16 mouse cellular contexts compared by ENCODE assay signal in genomic region chr15:67027751-67028150, GRCm38 (mm10).
DNase-seq lines count a peak whose midpoint lies in the region; TF ChIP-seq lines count a peak whose summit lies in the region.
"Had no signal": no experiment of that assay in that cellular context is flagged by ENCODE, and none has a peak within 500 bp of the region (broad histone marks: within the 10 kb centered on the region; RNA-seq: fewer than 3 reads in every experiment).

No protein-coding gene starts in this region.

- TF ChIP-seq RAD21 in CH12.LX (IDR thresholded peaks at IDR 0.05; ENCODE audit: low read depth, low read length) = no peak

- no peak overlapping the region for H3K4me3 ChIP-seq in heart, adult 2 months
- no peak overlapping the region for H3K4me3 ChIP-seq in CH12.LX (replicated peaks in 1 of 3; ENCODE audit: low read depth in 2 of 3, low read length in 2 of 3, poor library complexity in 1 of 3)
- no peak overlapping the region for H3K4me3 ChIP-seq in hindbrain, embryonic 10.5 days
- H3K4me3 ChIP-seq: embryonic facial prominence, embryonic 10.5 days; embryonic facial prominence, embryonic 12.5 days; forebrain, embryonic 13.5 days; forebrain, embryonic 15.5 days had no signal

- dilution Hi-C loops in CH12.LX (cut with MboI; ENCODE audit: extremely low pct_ligation_motif_present, extremely low pct_unique_long_range_greater_than_20kb, low sequenced_read_pairs) = no loop called here

- H3K9ac ChIP-seq in heart, adult 2 months (ENCODE audit: low read depth, low read length) = no peak overlapping the region
- no peak overlapping the region for H3K9ac ChIP-seq in CH12.LX (ENCODE audit: insufficient read depth, low read depth)
- H3K9ac ChIP-seq: embryonic facial prominence, embryonic 12.5 days; forebrain, embryonic 13.5 days; forebrain, embryonic 15.5 days; forebrain, postnatal 0 days had no signal

- no peak overlapping the region for H3K27ac ChIP-seq in heart, adult 2 months
- no peak overlapping the region for H3K27ac ChIP-seq in CH12.LX (ENCODE audit: insufficient read depth, low read depth)
- no peak overlapping the region for H3K27ac ChIP-seq in hindbrain, embryonic 10.5 days
- H3K27ac ChIP-seq: embryonic facial prominence, embryonic 10.5 days; embryonic facial prominence, embryonic 12.5 days; forebrain, embryonic 13.5 days; forebrain, embryonic 15.5 days had no signal

- no peaks in the 10 kb centered on the region for H3K27me3 ChIP-seq in heart, adult 2 months (ENCODE audit: control insufficient read depth, insufficient read depth, low read length)
- no peaks in the 10 kb centered on the region for H3K27me3 ChIP-seq in CH12.LX (replicated peaks)
- no peaks in the 10 kb centered on the region for H3K27me3 ChIP-seq in splenic B cell, adult 2 months (ENCODE audit: control insufficient read depth, insufficient read depth, low read length, poor library complexity, severe bottlenecking)
- H3K27me3 ChIP-seq in hindbrain, embryonic 10.5 days (ENCODE audit: insufficient read depth, poor library complexity, severe bottlenecking) = no peaks in the 10 kb centered on the region
- H3K27me3 ChIP-seq: embryonic facial prominence, embryonic 12.5 days; forebrain, embryonic 13.5 days; forebrain, embryonic 15.5 days; Patski had no signal

- intact Hi-C loops in heart, adult 2 months (cut with DNase I) = no loop called here
- intact Hi-C loops in left cerebral cortex, postnatal 36 days (cut with DNase I) = no loop called here

- no peak for TF ChIP-seq CTCF in heart, adult 2 months (IDR thresholded peaks at IDR 0.05)
- TF ChIP-seq CTCF in CH12.LX (conservative IDR thresholded peaks at IDR 0.05 in 1 of 2, IDR thresholded peaks at IDR 0.05 in 1 of 2; ENCODE audit: low read depth in 2 of 2, low read length in 2 of 2) = no peak

- no peaks in the 10 kb centered on the region for H3K36me3 ChIP-seq in heart, adult 2 months (ENCODE audit: control insufficient read depth, insufficient read depth, low read length)
- H3K36me3 ChIP-seq in CH12.LX (replicated peaks in 1 of 2; ENCODE audit: control insufficient read depth in 1 of 2, insufficient read depth in 1 of 2, low read length in 1 of 2) = no peaks in the 10 kb centered on the region
- no peaks in the 10 kb centered on the region for H3K36me3 ChIP-seq in splenic B cell, adult 2 months (ENCODE audit: control insufficient read depth, insufficient read depth, low read length, poor library complexity, severe bottlenecking)
- no peaks in the 10 kb centered on the region for H3K36me3 ChIP-seq in hindbrain, embryonic 10.5 days
- H3K36me3 ChIP-seq: embryonic facial prominence, embryonic 10.5 days; embryonic facial prominence, embryonic 12.5 days; forebrain, embryonic 15.5 days had no signal

- peaks cover 3% of the 10 kb centered on the region for H3K9me3 ChIP-seq in CH12.LX (replicated peaks; ENCODE audit: low read length)
- H3K9me3 ChIP-seq in hindbrain, embryonic 10.5 days = no peaks in the 10 kb centered on the region
- H3K9me3 ChIP-seq: embryonic facial prominence, embryonic 10.5 days; forebrain, embryonic 15.5 days had no signal

- WGBS in heart, adult 2 months = 80% methylated on average over 2 of the region's 2 CpGs
- 83% methylated on average over 2 of the region's 2 CpGs for WGBS in hindbrain, embryonic 10.5 days

- no peaks in the 10 kb centered on the region for H3K79me2 ChIP-seq in heart, adult 2 months (replicated peaks; ENCODE audit: control insufficient read depth, insufficient read depth, low read length)
- H3K79me2 ChIP-seq in CH12.LX (replicated peaks; ENCODE audit: control insufficient read depth, extremely low read depth, insufficient read depth, poor library complexity, severe bottlenecking) = no peaks in the 10 kb centered on the region

- no peak for TF ChIP-seq POLR2A in heart, adult 2 months (IDR thresholded peaks at IDR 0.05; ENCODE audit: insufficient read depth, low read depth, low read length)
- TF ChIP-seq POLR2A in CH12.LX (IDR thresholded peaks at IDR 0.05; ENCODE audit: low read depth, low read length) = no peak

- H3K4me2 ChIP-seq in CH12.LX (ENCODE audit: insufficient read depth, low read depth, poor library complexity, severe bottlenecking) = no peak overlapping the region
- H3K4me2 ChIP-seq: embryonic facial prominence, embryonic 12.5 days; forebrain, embryonic 13.5 days; forebrain, embryonic 15.5 days had no signal

- H3K4me1 ChIP-seq in heart, adult 2 months (ENCODE audit: control insufficient read depth, insufficient read depth, low read length) = no peaks in the 10 kb centered on the region
- peaks cover 2 to 23% of the 10 kb centered on the region in 2 experiments; a peak in 3 of 4 replicates for H3K4me1 ChIP-seq in CH12.LX (ENCODE audit: control insufficient read depth in 1 of 2, insufficient read depth in 2 of 2)
- H3K4me1 ChIP-seq in hindbrain, embryonic 10.5 days (replicated peaks) = no peaks in the 10 kb centered on the region
- H3K4me1 ChIP-seq: embryonic facial prominence, embryonic 10.5 days; embryonic facial prominence, embryonic 12.5 days; forebrain, embryonic 13.5 days; forebrain, embryonic 15.5 days had no signal

- no peak for TF ChIP-seq EP300 in heart, adult 2 months (IDR thresholded peaks at IDR 0.05; ENCODE audit: insufficient read depth, low read depth, low read length)
- TF ChIP-seq EP300 in CH12.LX (IDR thresholded peaks at IDR 0.05; ENCODE audit: low read length) = no peak

- peak; percentile 54 for DNase-seq in heart, adult 11 months
- no peak for DNase-seq in heart, adult 2 months
- DNase-seq in CH12.LX (ENCODE audit: extremely low read depth) = no peak
- DNase-seq in splenic B cell, adult 2 months (ENCODE audit: low read depth, low spot score) = peak; percentile 42
- DNase-seq in hindbrain, embryonic 10.5 days (ENCODE audit: low spot score) = no peak
- DNase-seq in left cerebral cortex, postnatal 36 days (ENCODE audit: low spot score in 2 of 2) = no peak
- DNase-seq: adrenal gland, adult 8-10 months; adrenal gland, postnatal 14 days; adrenal gland, postnatal 36 days; B cell, adult 2 months; forebrain, postnatal 0 days had no signal

- in situ Hi-C loops in CH12.LX (cut with MboI; ENCODE audit: low pct_ligation_motif_present, low pct_unique_long_range_greater_than_20kb, low sequenced_read_pairs) = no loop called here

TF ChIP-seq in CH12.LX, 34 proteins besides CTCF, POLR2A, EP300 and RAD21:
- no peak for TF ChIP-seq CHD2 (IDR thresholded peaks at IDR 0.05; ENCODE audit: low read length)
- TF ChIP-seq ZMIZ1 (IDR thresholded peaks at IDR 0.05; ENCODE audit: low read depth, low read length) = no peak
- TF ChIP-seq GABPA (IDR thresholded peaks at IDR 0.05; ENCODE audit: insufficient replicate concordance, low read depth, low read length) = no peak
- TF ChIP-seq JUND (conservative IDR thresholded peaks at IDR 0.05; ENCODE audit: low read depth, low read length) = no peak
- TF ChIP-seq SIN3A (IDR thresholded peaks at IDR 0.05; ENCODE audit: low read length) = no peak
- TF ChIP-seq SMC3 (IDR thresholded peaks at IDR 0.05; ENCODE audit: low read depth, low read length) = no peak
- TF ChIP-seq BHLHE40 (IDR thresholded peaks at IDR 0.05; ENCODE audit: low read depth, low read length) = 0 out of 2 replicates have a peak, but pooled peaks have one; percentile 17
- no peak for TF ChIP-seq E2F4 (IDR thresholded peaks at IDR 0.05; ENCODE audit: insufficient replicate concordance, low read depth, low read length)

Comparison
In these comparisons a context has a peak if more than half of its experiments do, and no peak if none do; other contexts are left out.
1. DNase-seq: peak in heart, adult 11 months (single experiment) and splenic B cell, adult 2 months (single experiment); none in heart, adult 2 months (0 of 2), CH12.LX (single experiment), hindbrain, embryonic 10.5 days (single experiment) and left cerebral cortex, postnatal 36 days (0 of 2).